Mouse (Mus musculus) intestine, embryonic 16.5 days (tissue): Measurements from ENCODE around the gene Hoxa13. TPM values are rescaled to one million over a fixed set of nuclear protein-coding genes. Genes with fewer than 3 reads are reported as not detected.

Experiments used
- ATAC-seq: fragments of 200-750 bp; cut with Nextera tagmentation; 2 replicates; pipeline ENCODE4 v1.8.0; 2017; ENCODE audit warnings: moderate TSS enrichment, moderate library complexity
- H3K27ac ChIP-seq: fragments of 300-500 bp; sonication (generic); 2 replicates; pipeline ENCODE4 v1.5.1; 2014; ENCODE audit warnings: mild to moderate bottlenecking, low read length
- H3K27me3 ChIP-seq: fragments of 300-500 bp; sonication (generic); replicated peaks from 2 replicates; pipeline ENCODE4 v1.6.1; 2014; ENCODE audit warnings: low read length, control low read depth, mixed read lengths; ENCODE audit not compliant: control insufficient read depth, insufficient read depth
- H3K36me3 ChIP-seq: fragments of 300-500 bp; sonication (generic); 2 replicates; pipeline ENCODE4 v1.6.1; 2014; ENCODE audit warnings: low read length, control low read depth; ENCODE audit not compliant: control insufficient read depth, insufficient read depth
- H3K4me1 ChIP-seq: fragments of 300-500 bp; sonication (generic); 2 replicates; pipeline ENCODE4 v1.6.1; 2014; ENCODE audit warnings: low read length, control low read depth, mixed read lengths; ENCODE audit not compliant: control insufficient read depth, insufficient read depth
- H3K4me2 ChIP-seq: fragments of 300-500 bp; sonication (generic); 2 replicates; pipeline ENCODE4 v1.6.1; 2014; ENCODE audit warnings: low read depth, low read length, control low read depth
- H3K4me3 ChIP-seq: fragments of 300-500 bp; sonication (generic); 2 replicates; pipeline ENCODE4 v1.5.1; 2014; ENCODE audit warnings: mild to moderate bottlenecking, low read length
- H3K9ac ChIP-seq: fragments of 300-500 bp; sonication (generic); 2 replicates; pipeline ENCODE4 v1.6.1; 2014; ENCODE audit warnings: low read depth, low read length
- H3K9me3 ChIP-seq: fragments of 300-500 bp; sonication (generic); 2 replicates; pipeline ENCODE4 v1.6.1; 2016; ENCODE audit warnings: low read length, control low read depth; ENCODE audit not compliant: control insufficient read depth
- WGBS: fragments of 180-500 bp; shearing (Covaris S2); extraction: QIAGEN DNeasy Blood & Tissue Kit; methylation state at CpG from one replicate; pipeline ENCODE4 v1.1.7; 2014; 5-methylcytosine and 5-hydroxymethylcytosine counted together
- polyA plus RNA-seq: library from polyadenylated mRNA; unstranded; fragments of >200 nt; fragmentation: Nextera tagmentation; extraction: Ambion mirVana; gene quantifications from 2 replicates; pipeline ENCODE4 v1.2.1, GENCODE M21; 2015

Gene Hoxa13
- polyA plus RNA-seq, 1 experiment from 2014 or later: 0.45 TPM

GRCm38 (mm10) chr6:52291021-52291860, 30.6 kb upstream of the Hoxa13 start:
- H3K9me3 ChIP-seq: no peaks in the 10 kb centered on the region
- H3K4me2 ChIP-seq: peak overlapping the region; percentile 55
- peaks cover 47% of the 10 kb centered on the region for H3K27me3 ChIP-seq
- peaks cover 7% of the 10 kb centered on the region for H3K4me1 ChIP-seq
- H3K4me3 ChIP-seq: peak overlapping the region; percentile 34
- no peak for ATAC-seq
- 5% methylated on average over 45 of the region's 45 CpGs for WGBS
- no peaks in the 10 kb centered on the region for H3K36me3 ChIP-seq
- H3K9ac ChIP-seq: peak overlapping the region; percentile 49; the same call in 1 of the 2 replicates
- no peak overlapping the region for H3K27ac ChIP-seq

- Histone ChIP-seq H3K36me3 (no peaks in the 10 kb centered on the region), H3K9ac (no peak overlapping the region), H3K4me1 (peaks cover 7% of the 10 kb centered on the region), H3K4me2 (no peak overlapping the region), H3K9me3 (no peaks in the 10 kb centered on the region), H3K4me3 (no peak overlapping the region), H3K27me3 (peaks cover 43% of the 10 kb centered on the region), H3K27ac (no peak overlapping the region)
- no peak for ATAC-seq
- 20% methylated on average over 12 of the region's 12 CpGs for WGBS
Observed at GRCm38 (mm10) chr6:52290186-52290585, 29.5 kb upstream of the Hoxa13 start.

- no peak overlapping the region for H3K4me3 ChIP-seq
- H3K27ac ChIP-seq: no peak overlapping the region
- no peaks in the 10 kb centered on the region for H3K9me3 ChIP-seq
- no peak overlapping the region for H3K4me2 ChIP-seq
- no peaks in the 10 kb centered on the region for H3K27me3 ChIP-seq
- H3K4me1 ChIP-seq: no peaks in the 10 kb centered on the region
- H3K36me3 ChIP-seq: no peaks in the 10 kb centered on the region
- no peak for ATAC-seq
- 87% methylated on average over 5 of the region's 5 CpGs for WGBS
- H3K9ac ChIP-seq: no peak overlapping the region
Observed at GRCm38 (mm10) chr6:52283896-52284295, 23.2 kb upstream of the Hoxa13 start.

GRCm38 (mm10) chr6:52281084-52281483, 20.4 kb upstream of the Hoxa13 start:
- Histone ChIP-seq H3K9me3 (no peaks in the 10 kb centered on the region), H3K4me3 (no peak overlapping the region), H3K27ac (no peak overlapping the region), H3K36me3 (no peaks in the 10 kb centered on the region), H3K9ac (no peak overlapping the region), H3K27me3 (peaks cover 15% of the 10 kb centered on the region), H3K4me2 (no peak overlapping the region), H3K4me1 (no peaks in the 10 kb centered on the region)
- ATAC-seq: no peak
- WGBS: 65% methylated on average over 12 of the region's 12 CpGs

GRCm38 (mm10) chr6:52276920-52277319, 16.2 kb upstream of the Hoxa13 start:
- peaks cover 50% of the 10 kb centered on the region for H3K27me3 ChIP-seq

GRCm38 (mm10) chr6:52276382-52276781, 15.7 kb upstream of the Hoxa13 start:
- Histone ChIP-seq H3K9me3 (no peaks in the 10 kb centered on the region), H3K36me3 (no peaks in the 10 kb centered on the region), H3K27ac (no peak overlapping the region), H3K27me3 (peaks cover 54% of the 10 kb centered on the region), H3K4me2 (no peak overlapping the region), H3K4me3 (no peak overlapping the region), H3K4me1 (no peaks in the 10 kb centered on the region), H3K9ac (no peak overlapping the region)
- WGBS: 6% methylated on average over 6 of the region's 6 CpGs
- no peak for ATAC-seq

More at GRCm38 (mm10) chr6:52276920-52277319, 16.2 kb upstream of the Hoxa13 start:
- Histone ChIP-seq H3K9me3 (no peaks in the 10 kb centered on the region), H3K36me3 (no peaks in the 10 kb centered on the region), H3K9ac (no peak overlapping the region), H3K4me2 (no peak overlapping the region), H3K27ac (no peak overlapping the region), H3K4me1 (no peaks in the 10 kb centered on the region), H3K4me3 (no peak overlapping the region)
- WGBS: 13% methylated on average over 5 of the region's 5 CpGs
- ATAC-seq: no peak

- H3K4me1 ChIP-seq: no peaks in the 10 kb centered on the region
- H3K27me3 ChIP-seq: peaks cover 61% of the 10 kb centered on the region
- H3K9me3 ChIP-seq: no peaks in the 10 kb centered on the region
- WGBS: 20% methylated on average over 8 of the region's 8 CpGs
- H3K27ac ChIP-seq: no peak overlapping the region
- no peak overlapping the region for H3K4me2 ChIP-seq
- no peak overlapping the region for H3K9ac ChIP-seq
- H3K36me3 ChIP-seq: no peaks in the 10 kb centered on the region
- no peak for ATAC-seq
- H3K4me3 ChIP-seq: no peak overlapping the region
Observed at GRCm38 (mm10) chr6:52275563-52276280, 15.0 kb upstream of the Hoxa13 start.

GRCm38 (mm10) chr6:52274576-52274975, 13.9 kb upstream of the Hoxa13 start:
- H3K27me3 ChIP-seq: peaks cover 70% of the 10 kb centered on the region
- no peak overlapping the region for H3K4me3 ChIP-seq
- no peak for ATAC-seq
- H3K4me2 ChIP-seq: no peak overlapping the region
- WGBS: 6% methylated on average over 11 of the region's 11 CpGs
- no peak overlapping the region for H3K9ac ChIP-seq
- no peak overlapping the region for H3K27ac ChIP-seq
- H3K36me3 ChIP-seq: no peaks in the 10 kb centered on the region
- H3K4me1 ChIP-seq: no peaks in the 10 kb centered on the region
- no peaks in the 10 kb centered on the region for H3K9me3 ChIP-seq

- H3K4me2 ChIP-seq: no peak overlapping the region
- H3K27me3 ChIP-seq: peaks cover 77% of the 10 kb centered on the region
- H3K9me3 ChIP-seq: no peaks in the 10 kb centered on the region
- no peaks in the 10 kb centered on the region for H3K36me3 ChIP-seq
- 11% methylated on average over 22 of the region's 22 CpGs for WGBS
- H3K4me3 ChIP-seq: no peak overlapping the region
- H3K9ac ChIP-seq: no peak overlapping the region
- no peak overlapping the region for H3K27ac ChIP-seq
- no peaks in the 10 kb centered on the region for H3K4me1 ChIP-seq
- ATAC-seq: peak; percentile 28
Observed at GRCm38 (mm10) chr6:52273656-52274280, 13.1 kb upstream of the Hoxa13 start.
